Mouse (Mus musculus) ES-E14 (cell line): ENCODE data around the gene Npepps.

Source experiments
- HCFC1 ChIP-seq: IDR thresholded peaks from 2 replicates; pipeline ENCODE4 v1.6.1; 2012; ENCODE audit warnings: low read length, inconsistent platforms, borderline replicate concordance; ENCODE audit not compliant: insufficient read depth
- MAFK ChIP-seq: IDR thresholded peaks from 2 replicates; pipeline ENCODE4 v1.6.1; 2014; ENCODE audit warnings: mild to moderate bottlenecking, low read depth, low read length, inconsistent platforms; ENCODE audit not compliant: insufficient read depth
- ZNF384 ChIP-seq: IDR thresholded peaks from 2 replicates; pipeline ENCODE4 v1.6.1; 2012; ENCODE audit warnings: low read depth, low read length, inconsistent platforms

DNA sequence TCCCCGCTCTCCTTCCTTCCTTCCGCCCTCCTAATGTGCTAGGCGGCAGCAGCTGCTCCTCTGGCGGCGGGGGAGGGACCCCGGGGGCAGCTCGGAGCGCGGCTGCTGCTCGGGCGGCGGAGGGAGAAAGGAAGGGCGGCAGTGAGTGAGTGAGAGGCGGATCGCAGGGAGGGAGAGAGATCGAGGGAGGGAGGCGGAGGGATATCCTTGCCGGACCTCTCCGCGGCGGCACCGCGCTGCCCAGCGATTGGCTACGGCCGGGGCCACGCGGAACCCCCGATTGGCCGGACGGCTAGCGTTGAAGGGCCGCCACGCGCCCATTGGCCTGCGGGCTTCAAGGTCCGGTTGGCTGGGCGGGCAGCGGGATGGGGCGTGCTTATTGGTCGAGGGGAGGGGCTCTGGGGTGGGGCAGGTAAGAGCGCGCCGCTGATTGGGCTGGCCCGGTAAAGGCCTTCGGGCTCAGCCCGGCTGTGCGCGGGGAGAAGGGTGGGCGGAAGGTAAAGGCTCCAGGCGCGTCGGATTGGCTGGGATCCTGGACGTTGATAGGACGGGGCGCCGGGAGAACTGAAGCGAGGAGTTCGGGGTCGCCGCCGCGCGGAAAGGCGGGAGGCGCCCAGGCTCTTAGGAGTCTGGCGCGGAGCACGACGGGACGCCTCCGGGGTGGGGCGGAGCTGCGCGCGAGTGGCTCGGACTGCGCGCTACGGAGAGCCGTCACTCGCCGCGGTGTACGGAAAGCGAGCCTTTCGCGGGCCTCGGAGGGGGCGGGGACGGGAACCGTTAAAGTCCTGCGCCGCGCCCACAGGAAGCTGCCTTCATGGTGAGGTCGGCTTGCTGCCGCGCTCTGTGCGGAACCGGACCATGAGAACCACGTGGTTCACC lies 92.4 kb downstream of the Npepps start, which contains the start of gene Kpnb1:
- TF ChIP-seq MAFK = no peak
- peak; percentile 54; the same call in 1 of the 2 replicates for TF ChIP-seq HCFC1
- TF ChIP-seq ZNF384 = no peak
